Mouse (Mus musculus) kidney, adult 10 weeks (tissue): ENCODE data around the gene Hyou1. TPM values are rescaled to one million over a fixed set of nuclear protein-coding genes. Genes with fewer than 3 reads are reported as not detected.

Source experiments
- polyA plus RNA-seq: library from polyadenylated mRNA; stranded (reverse); fragments of 350-450 nt; fragmentation: Illumina TruSeq; extraction: RNeasy Lipid Tissue Mini Kit (QIAGEN cat#74804); gene quantifications from one replicate; pipeline ENCODE4 v1.2.3, GENCODE M21; 2014; ENCODE audit warnings: low read depth, low replicate concordance

Hyou1 gene
- 9.5 TPM for polyA plus RNA-seq

DNA sequence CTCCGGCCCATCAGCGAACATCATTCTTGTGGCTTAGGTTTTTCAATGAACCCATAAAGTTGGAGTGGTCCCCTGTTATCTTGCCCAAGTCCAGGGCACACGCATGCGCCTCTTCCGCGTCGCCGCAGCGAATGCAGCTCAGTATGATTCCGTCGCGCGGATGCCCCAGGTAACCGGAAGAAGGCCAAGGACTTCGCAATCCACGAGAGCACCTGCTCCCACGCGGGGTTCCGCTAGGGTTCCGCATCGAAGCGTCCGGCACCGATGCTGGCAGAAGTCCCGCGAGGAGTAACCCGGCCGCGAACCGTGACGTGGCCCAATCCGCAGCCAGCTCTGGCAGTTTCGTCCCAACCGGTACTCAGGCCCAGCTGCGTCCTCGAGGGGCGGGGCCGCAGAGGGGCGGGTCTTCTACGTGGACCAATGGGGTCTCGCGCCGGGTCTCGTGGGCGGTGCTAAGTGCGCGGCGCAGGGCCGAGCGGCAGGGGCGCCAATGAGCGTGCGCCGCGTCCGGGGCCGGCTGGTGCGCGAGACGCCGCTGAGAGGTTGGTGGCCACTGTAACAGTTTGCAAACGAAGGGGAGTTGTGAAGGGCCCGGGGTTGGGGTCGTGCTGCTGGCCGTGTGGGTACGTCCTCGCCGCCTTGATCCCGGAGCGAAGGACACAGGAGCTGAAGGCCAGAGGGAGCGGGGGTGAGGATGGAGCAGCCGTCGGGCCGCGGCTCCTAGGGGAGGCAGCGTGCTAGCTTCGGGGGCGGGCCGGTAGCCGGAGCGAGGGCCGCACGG is at the start of gene Hyou1:
Hyou1 (plus strand) TSS at position 437 of the 781 bp plus-strand sequence.

DNA sequence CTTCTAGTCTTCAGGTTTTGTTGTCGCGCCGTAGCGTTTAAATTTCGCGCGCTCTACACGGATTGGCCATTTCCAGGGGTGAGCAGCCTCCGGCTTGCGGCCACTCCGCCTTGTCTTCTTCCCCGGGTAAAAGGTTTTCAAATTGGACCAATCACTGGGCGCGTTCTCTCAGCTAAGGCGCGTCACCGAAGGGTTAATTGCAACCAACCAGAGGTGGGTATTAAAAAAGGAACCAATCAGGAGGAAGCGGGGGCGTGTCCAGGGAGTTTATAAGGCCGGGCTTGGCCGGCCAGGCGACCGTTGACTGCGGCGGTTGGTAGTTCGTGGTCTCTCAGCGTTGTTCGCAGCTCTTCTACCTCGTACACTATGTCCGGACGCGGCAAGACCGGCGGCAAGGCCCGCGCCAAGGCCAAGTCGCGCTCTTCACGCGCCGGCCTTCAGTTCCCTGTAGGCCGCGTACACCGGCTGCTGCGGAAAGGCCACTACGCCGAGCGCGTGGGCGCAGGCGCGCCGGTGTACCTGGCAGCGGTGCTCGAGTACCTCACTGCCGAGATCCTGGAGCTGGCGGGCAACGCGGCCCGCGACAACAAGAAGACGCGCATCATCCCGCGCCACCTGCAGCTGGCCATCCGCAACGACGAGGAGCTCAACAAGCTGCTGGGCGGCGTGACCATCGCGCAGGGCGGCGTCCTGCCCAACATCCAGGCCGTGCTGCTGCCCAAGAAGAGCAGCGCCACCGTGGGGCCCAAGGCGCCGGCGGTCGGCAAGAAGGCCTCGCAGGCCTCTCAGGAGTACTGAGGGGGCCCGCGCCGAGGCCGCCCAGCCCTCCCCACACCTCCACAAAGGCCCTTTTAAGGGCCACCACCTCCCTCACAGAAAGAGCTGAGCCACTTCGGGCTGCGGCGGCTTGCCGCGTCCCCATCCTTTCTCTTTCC is 44.6 kb upstream of the Hyou1 start, which contains the start of gene H2afx:
H2afx (plus strand) TSS at position 299 of the 935 bp plus-strand sequence.

DNA sequence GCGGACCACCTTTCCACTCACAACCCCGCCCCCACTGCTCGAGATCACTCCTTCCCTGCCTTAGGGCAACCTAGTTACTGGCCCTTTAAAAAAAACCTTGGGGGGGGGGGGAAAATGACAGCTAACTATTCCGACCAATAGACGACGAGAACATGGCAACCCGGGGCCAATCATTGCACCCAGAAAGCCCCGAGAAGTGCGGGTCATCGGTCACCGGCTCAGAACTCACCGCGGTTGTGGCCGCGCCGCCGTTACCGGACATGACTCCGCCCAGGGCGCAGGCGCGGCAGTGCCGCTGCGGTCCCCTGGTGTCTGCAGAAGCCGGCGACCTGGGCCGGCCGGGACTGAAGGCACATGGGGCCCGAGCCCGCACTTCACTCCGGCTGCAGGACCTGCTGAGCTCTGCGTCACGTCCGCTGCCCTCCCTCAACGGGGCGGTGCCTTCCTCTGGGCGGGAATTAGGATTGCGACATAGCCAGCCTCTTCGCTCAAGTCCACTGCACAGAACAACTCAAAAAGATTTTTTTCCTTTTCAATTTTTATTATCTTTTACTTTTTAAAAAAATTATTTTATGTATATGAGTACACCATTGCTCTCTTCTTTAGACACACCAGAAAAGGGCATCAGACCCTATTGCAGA is 35.4 kb upstream of the Hyou1 start, which contains the start of gene Hmbs:
Hmbs (minus strand) TSS at position 448 of the 641 bp plus-strand sequence.

DNA sequence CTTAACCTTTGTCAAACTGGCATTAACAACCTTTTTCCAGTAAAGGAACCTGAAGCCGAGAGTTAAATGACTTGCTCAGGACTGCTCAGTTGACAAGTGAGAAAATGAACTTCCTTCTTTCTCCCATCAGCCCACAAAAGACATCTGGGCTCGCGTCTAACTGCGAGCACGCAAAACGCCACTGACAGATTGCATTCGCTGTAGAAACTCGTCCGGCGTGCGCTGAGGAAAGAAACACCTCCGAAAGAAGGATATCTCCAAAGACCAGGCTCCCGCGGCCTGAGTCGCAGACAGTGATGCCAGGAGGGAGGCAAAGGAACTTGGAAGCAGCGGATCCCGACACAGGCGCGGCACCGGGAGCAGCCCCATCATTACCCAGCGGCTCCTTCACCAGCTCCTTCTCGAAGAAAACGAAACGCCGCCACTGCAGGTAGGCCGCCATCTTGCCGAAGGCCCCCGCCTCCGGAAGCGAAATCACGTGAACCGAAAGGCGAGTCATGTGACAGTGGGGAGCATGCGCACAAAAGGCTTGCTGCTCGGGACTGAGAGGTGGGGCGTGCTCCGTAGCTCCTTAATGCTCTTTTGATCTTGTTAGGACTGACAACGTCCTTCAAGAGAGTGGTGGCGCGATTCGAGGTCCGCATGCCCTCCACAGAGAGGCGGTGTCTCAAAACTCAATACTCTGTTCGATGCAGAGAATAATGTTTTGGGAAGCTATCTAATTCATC is 17.9 kb upstream of the Hyou1 start, which contains the start of gene Vps11:
Vps11 (minus strand) TSS at position 481 of the 728 bp plus-strand sequence.

DNA sequence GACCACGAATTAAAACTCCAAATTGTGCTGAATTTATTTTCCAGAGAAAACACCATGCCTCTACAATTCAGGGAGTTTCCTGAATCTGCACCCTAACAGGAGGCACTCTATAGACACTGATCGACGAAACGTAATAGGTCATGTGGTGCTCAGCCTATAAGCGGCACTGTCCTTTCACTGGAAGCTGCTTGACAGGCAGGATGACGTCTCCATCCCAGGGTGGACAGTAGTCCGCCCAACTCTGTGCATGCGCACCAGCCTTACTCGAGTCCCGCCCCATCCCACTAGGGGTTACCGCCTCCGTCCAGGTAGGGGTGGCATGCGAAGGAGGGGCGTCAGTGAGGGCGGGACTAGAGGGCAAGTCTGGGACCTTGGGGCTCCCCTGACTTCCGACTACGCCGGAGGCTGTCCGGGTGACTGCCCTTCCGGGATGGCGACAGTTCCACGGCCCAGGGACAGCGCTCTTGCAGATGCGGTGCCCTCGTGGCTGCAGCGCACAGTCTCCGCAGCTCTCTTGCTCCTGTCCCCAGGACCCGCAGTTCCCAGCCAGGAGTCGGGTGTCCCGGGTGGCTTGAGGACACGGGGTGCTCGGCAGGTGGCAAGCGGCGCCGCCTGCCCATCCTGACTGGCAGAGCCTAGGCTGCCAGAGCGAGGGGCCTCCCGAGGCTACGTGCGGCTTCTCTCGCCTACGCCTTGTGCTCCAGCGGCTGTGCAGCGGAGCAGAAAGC is 17.6 kb downstream of the Hyou1 start, which contains the start of gene Slc37a4:
Slc37a4 (plus strand) TSS at position 169 of the 728 bp plus-strand sequence.

DNA sequence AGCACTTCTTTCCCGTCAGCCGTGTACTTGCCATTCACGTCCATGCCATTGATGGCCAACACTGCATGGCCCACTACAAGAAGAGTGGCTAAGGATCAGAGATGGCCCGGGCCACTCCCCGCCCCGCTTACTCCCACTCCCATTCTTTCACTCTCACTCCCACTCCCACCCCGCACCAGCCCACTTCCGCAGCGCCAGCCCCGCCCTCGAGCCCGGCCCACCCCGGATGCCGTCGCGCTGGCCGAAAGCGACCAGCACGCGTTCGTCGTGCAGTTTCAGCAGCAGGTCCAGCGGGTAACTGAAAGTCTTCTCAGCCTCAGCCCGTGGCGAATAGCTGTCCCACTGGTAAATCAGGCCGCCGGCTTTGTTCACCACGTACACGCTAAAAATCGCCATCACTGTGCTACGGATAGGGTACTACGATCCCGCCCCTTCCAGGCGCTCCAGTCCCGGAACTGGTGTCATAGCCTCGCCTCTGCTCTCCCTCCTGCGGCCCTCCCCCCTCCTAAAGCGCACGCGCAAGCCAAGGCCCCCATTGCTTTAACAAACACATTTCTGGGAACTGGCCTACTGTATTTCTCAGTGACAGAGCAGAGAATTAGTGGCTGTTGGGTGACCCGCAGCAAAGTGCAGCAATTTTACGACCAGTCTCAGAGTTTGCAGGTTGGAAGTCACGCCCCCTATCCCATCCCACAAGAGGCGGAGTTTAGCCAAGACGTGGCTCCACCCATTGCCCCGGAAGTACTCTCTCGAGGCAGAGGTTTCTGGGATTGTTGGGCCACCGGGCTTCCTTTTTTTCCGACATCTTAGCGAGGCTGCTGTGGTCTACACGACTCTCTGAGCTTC is 27.8 kb downstream of the Hyou1 start, which contains the start of the genes Rps25 and Trappc4:
Rps25 (plus strand) TSS at position 234 of the 846 bp plus-strand sequence.
Trappc4 (minus strand) TSS at position 695 of the 846 bp plus-strand sequence.

DNA sequence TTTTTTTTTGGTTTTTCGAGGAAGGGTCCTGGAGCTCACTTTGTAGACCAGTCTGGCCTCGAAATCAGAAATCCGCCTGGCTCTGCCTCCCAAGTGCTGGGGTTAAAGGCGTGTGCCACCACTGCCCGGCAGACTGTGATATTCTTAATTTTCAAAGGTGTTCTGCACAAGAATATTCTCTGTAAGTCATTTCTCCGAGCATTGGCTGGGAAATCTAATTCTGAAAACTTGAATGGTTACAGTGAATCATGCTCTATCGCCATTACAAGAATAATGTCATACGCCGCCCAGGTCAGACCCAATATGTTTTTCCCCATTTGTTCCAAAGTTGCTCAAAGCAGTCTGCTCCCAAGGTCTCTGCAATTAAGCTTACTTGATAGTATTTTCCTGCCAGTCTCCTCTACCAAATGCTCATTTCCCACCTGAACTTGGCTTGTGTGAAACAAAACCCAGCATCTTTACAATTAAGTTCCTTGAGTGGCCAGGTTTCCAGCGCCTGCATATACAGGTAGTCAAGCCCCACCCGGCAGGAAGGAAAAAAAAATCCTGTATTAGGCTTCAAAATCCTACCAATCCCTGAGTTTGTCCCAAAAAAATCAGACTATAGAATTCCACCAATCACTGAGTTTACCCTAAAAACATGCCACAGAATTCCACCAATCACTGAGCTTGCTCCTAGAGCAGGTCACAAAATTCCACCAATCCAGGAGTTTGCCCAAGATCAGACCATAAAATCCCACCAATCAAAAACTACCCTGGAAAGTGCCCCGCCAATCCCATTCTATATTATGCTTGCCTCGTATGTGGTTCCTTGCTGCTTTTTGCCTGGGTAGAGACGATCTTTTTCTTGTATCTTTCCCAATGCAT is 39.5 kb downstream of the Hyou1 start, which contains the start of gene Ccdc84:
Ccdc84 (minus strand) TSS at position 51 of the 867 bp plus-strand sequence.

DNA sequence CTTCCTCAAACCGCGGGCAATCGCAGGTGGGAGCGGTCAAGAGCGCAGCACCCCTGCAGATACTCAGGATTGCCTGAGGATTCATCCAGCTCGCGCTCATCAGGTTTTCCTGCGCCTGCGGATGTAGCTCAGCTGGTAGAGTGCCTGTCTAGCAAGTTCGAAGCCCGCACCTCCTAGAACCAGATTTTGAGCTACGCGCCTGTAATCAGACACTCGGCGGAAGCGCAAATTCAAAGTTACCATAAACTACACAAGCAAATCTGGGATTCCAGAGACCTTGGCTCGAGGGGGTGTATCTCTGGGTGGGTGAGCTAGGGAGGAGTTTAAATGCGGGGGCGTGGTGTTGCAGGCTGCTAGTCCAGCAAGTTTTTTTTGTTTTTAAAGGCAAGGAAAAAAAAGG is 61.7 kb downstream of the Hyou1 start, which contains the start of gene Foxr1:
Foxr1 (minus strand) TSS at position 176 of the 400 bp plus-strand sequence.

Other genes starting within 250 kb of the Hyou1 start
- 6.2 TPM for gene Mcam, start 245.0 kb upstream of the Hyou1 start, polyA plus RNA-seq
- 16.9 TPM for gene Cbl, start 145.4 kb upstream of the Hyou1 start, polyA plus RNA-seq
- not detected for gene Ccdc153, start 138.8 kb upstream of the Hyou1 start, polyA plus RNA-seq
- gene Pdzd3, start 128.0 kb upstream of the Hyou1 start, polyA plus RNA-seq, result 9.0 TPM
- gene Nlrx1, start 110.9 kb upstream of the Hyou1 start, polyA plus RNA-seq, result 0.12 TPM
- not detected for gene Abcg4, start 90.9 kb upstream of the Hyou1 start, polyA plus RNA-seq
- 6.8 TPM for gene Hinfp, start 73.8 kb upstream of the Hyou1 start, polyA plus RNA-seq
- 3.3 TPM for gene C2cd2l, start 59.2 kb upstream of the Hyou1 start, polyA plus RNA-seq
- 7.5 TPM for gene Dpagt1, start 53.5 kb upstream of the Hyou1 start, polyA plus RNA-seq
- gene H2afx, start 44.8 kb upstream of the Hyou1 start, polyA plus RNA-seq, result 1.1 TPM
- 24.3 TPM for gene Hmbs, start 35.3 kb upstream of the Hyou1 start, polyA plus RNA-seq
- 9.7 TPM for gene Vps11, start 17.8 kb upstream of the Hyou1 start, polyA plus RNA-seq
- gene Slc37a4, start 17.4 kb downstream of the Hyou1 start, polyA plus RNA-seq, result 43.3 TPM
- 684 TPM for gene Rps25, start 27.6 kb downstream of the Hyou1 start, polyA plus RNA-seq
- gene Trappc4, start 28.1 kb downstream of the Hyou1 start, polyA plus RNA-seq, result 41.1 TPM
- 7.0 TPM for gene Ccdc84, start 39.1 kb downstream of the Hyou1 start, polyA plus RNA-seq
- gene Foxr1, start 61.6 kb downstream of the Hyou1 start, polyA plus RNA-seq, result not detected
- gene Upk2, start 75.5 kb downstream of the Hyou1 start, polyA plus RNA-seq, result not detected
- gene Bcl9l, start 103.3 kb downstream of the Hyou1 start, polyA plus RNA-seq, result 0.97 TPM
- gene Cxcr5, start 182.4 kb downstream of the Hyou1 start, polyA plus RNA-seq, result not detected
- 161 TPM for gene Ddx6, start 225.4 kb downstream of the Hyou1 start, polyA plus RNA-seq